Mouse (Mus musculus) embryo, embryonic 10 days (tissue): ENCODE results near the gene Kcnq1.
A peak's percentile ranks its signal among the peaks of the same experiment; 100 is the strongest.

Source experiments
- DNase-seq: peaks from one replicate; pipeline ENCODE4 v3.0.0-alpha.2; 2015; ENCODE audit warnings: low spot score

Gene Kcnq1

DNA sequence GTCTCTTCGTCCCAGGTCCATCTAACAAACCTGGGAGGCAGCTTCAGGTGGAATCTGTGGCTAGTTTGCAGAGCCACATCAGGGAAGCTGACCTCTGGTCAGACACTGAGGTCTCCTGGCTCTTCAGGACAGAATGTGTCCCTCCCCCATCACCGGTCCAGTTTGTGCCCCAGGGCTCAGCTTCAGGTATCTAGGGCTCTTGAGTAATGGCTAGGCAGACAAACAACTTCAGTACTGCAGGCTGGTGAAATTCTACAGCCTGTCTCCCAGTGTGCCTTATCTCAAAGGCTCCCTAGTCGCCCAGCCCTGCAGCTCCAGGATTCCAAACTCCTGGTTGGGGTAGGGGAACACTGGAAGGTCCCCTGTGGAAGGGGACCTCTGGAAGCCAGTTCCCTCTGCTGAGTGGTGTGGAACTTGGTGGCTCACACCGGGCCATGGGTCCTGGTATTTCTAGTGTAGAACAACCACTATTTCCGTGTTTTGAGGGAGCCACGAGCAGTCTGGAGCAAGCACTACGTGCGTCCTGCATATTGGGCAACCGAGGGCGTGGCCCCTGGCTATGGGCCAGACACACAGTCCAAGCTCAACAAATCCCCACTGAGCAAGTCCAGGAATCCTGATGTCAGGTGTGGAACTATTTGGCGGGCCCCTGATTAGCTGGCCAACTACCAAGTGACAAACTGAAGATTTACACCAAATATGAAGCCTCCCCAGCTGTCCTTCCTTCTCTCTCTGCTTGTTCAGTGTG, 207.6 kb downstream of the Kcnq1 start:
- no peak for DNase-seq

DNA sequence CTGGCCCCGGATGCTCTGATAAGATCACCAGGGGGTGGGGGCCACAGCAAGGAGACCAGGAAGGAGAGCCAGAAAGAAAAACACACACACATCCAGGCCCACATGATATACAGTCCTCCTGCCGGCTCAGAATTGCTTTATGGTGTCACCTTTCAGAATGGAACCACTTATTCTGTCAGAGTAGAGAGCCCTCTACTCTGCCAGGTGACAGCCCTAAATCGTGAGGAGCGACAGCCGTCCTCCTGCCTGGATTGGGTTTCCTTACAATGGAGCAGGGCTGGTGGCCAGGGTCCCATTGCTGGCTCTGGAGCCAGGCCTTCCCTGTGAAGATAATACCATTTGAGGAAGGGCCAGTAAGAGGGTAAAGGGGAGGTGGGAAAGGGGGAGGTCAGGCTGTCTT, 212.3 kb downstream of the Kcnq1 start:
- no peak for DNase-seq

DNA sequence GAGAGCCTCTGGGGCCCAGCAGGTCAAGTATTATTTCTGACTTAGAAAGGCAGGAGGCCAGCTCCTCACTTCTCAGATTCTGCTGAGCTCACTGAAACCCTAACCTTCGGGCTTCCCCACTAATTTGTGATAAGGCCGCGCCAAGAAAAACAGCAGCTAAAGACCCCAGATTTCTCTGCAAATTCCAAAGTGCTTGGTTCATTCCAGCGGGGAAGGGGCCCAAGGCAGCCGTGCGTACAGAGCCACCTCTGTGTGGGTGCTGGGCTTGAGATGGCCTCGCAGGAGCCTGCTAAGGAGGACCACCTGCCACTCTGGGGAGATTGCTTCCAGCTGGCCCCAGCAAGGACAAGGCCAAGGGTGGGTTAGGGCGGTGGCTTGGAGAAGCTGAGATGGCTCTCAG, 214.2 kb downstream of the Kcnq1 start:
- DNase-seq: no peak

GRCm38 (mm10) chr7:143325051-143325450, 218.9 kb downstream of the Kcnq1 start:
- DNase-seq: peak; percentile 47

GRCm38 (mm10) chr7:143328185-143328915, 222.2 kb downstream of the Kcnq1 start:
- DNase-seq: no peak

- no peak for DNase-seq
These were observed 223.1 kb downstream of the Kcnq1 start for GRCm38 (mm10) chr7:143329110-143329810.

- DNase-seq: no peak
These were observed 226.9 kb downstream of the Kcnq1 start for GRCm38 (mm10) chr7:143333040-143333439.

DNA sequence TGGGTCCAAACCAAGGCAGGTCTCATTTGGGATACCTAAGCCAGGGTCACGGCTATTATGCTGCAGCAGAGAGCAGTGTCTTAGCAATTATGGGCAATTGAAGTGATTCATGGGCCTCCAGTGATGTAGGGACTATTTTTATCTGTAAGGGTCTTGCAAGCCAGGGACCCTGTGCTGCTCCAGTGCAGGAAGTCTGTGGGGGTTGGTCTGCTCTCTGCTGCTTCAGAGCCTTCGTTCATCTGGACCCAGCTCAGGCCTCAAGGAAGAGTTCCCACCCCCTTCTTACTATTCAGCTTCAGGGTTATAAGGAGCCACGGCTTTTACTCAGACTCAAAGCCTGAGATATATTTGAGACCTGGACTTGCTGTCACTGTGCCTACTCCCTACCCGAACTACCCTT, 227.4 kb downstream of the Kcnq1 start:
- no peak for DNase-seq

- DNase-seq: no peak
These were observed 232.5 kb downstream of the Kcnq1 start for GRCm38 (mm10) chr7:143338690-143339089.

DNA sequence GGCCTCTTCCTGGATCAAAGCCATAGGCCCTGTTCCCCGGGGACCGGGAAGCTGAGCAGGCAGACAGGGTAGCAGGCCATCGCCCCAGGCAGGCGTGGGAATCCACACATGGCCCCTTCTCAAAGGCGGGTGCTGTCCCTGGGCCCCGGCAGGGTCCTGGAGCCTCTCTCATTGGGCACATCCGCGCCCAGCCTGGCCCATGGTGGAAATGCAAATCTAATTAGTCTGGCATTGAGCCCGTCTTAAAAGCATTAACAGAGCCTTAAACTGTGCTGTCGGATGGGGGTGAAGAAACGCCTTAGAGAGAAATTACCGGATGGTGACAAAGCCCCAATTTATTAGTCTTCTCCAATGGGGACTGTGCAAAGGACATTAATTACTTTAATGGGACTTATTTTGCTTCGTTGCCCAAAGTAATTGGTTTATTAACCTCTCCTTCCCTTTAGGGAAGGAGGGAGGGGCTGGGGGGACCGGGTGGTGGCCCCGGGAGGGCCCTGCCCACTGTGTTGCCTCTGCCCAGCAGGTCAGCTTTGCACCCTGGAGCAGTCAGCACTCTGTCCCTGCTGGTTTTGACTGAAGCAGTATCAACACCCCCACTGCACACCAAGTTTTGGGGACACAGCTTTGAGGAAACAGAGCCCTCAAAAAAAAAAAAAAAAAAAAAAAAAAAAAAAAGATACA, 234.6 kb downstream of the Kcnq1 start:
- no peak for DNase-seq

DNA sequence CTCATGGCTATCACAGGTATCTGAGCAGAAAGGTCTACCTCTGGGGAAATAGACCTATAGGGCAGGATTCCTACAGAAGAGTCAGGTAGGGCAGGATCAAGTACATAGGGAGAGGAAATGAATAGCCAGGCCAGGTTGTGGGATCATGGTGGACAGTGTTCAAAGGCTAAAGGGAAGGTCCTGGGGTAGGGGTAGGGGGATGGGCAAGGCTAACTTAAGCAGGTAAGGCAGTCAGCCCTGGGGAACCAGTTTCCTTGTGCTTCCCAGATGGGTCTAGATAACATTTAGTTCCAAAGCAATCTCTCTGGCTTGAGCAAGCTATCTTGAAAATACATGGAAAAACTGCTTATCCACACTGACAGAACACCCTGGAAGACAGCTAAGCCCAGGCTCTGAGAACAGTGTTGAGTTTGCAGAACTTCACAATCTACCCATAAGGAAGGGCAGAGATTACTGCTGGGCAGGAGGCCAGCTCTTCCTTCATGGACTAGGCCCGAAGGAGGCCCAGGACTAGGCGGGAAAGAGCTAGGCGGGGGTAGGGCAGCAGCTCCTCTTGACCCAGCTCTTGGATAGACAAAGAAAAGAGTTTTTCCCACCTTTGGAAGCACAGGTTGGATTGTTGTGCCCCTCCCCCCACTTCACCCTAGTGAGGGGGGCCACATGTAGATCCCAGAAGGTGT, 235.3 kb downstream of the Kcnq1 start:
- no peak for DNase-seq

GRCm38 (mm10) chr7:143343781-143344306, 237.7 kb downstream of the Kcnq1 start:
- DNase-seq: no peak

DNA sequence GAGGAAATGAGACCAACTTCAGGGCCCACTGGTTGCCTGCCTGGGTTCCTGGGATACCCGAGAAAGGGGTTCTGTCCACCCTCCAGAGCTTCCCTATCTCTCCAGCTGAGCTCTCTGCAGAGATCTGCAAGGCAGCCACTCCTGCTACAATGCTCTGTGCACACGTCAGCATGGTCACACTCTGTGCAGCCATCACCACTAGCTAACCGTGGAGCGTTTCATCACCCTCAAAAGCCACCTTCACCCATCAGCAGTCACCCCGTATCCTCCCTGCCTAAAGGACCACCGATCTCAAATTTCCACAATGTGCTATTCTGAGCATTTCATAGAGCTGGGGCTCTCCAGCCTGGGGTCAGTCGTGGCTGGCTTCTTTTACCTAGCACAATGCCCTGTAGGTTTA, 243.1 kb downstream of the Kcnq1 start:
- DNase-seq: no peak

DNA sequence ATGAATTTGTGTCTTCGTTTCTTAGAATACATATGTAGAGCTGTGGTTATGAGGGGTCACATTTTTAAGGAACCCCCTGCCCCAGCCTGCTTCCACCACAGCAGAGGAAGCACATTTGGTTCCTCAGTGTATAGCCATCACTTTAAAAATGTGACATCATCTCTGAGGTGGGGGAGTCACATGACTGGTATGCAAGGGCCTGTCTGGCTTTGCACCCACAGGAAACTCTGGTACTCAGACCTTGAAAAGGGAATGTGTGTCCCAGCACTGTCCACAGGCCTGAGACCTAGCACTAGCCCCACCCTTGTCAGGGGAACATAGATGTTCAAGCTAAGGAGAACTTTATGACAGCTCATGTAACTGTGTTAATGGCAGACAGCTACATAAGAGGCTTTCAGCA, 243.7 kb downstream of the Kcnq1 start:
- no peak for DNase-seq

DNA sequence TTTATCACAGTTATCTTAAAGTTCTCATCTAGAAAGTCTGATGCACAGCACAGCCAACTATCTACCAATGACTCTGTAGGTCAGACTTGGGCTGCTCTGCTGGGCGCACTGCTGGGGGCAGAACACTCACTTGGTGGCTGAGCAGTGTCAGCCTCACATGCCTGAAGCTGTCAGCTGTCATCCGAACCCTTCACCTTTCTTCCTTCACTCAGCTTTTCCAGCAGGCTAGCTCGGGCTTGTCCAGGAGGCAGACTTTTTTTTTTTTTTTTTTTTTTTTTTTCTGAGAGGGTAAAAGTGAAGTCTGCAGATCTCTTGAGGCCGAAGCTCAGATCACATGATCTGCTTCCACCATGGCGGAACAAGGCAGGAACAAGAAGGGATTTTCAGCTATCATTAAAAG, 249.7 kb downstream of the Kcnq1 start:
- DNase-seq: peak; percentile 28

GRCm38 (mm10) chr7:143357109-143357508, 250.9 kb downstream of the Kcnq1 start:
- no peak for DNase-seq

DNA sequence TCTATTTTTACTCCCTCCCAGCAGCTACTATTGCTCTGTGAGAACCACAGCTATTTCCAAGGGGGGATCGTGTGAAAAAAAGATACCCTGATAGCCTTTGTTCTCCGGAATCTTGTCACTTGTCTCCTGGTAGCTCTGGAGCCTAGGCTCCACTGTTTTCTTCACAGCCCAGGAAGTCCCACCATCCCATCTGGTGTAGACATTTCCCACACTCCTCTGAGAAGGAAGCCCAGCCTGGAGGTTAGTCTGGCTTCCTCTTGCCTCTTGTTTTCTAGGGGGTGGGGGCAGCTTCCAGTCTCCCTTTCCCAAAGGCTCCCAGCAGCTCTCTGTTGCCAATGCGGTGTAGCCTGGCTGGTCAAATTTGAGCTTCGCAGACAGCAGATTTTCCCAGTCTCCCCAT, 251.7 kb downstream of the Kcnq1 start:
- no peak for DNase-seq

DNA sequence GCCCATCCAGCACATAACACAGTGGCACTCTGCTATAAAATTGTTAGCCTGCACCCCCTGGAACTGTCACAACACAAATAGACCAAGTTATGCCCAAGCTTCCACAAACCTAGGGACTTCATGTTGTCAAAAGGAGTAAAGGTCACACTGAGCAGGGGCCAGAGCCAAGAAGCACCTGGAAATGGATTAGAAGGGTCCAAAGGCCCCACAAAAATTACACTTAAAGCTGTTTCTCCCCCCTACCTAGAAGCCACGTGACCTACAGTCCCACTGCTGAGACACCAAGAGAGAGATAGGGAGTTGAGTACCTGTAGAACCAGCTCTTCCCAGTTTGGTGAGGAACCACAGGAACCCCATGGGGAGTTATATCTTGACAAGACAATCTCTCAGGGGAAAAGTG, 253.6 kb downstream of the Kcnq1 start:
- DNase-seq: no peak

DNA sequence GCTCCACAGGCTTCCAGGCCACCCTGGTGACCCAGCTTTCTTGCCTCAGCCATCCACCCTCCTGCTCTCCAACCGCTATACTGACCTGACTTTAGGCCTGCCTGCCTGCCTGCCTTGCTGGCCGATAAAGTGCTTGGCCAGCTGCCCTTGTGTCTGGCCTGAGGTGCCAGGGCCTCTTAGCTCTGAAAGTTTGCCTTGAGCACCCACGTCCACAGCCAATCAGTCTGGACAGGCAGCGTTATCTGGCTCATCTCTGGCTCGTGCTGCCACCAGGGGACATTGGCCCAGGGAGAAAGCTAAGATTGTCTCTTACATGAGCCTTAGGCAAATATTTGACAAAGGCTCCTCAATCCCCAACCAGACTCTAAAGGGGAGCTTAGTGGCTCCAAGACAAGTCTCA, 254.6 kb downstream of the Kcnq1 start:
- DNase-seq: no peak

- DNase-seq: no peak
These were observed 258.1 kb downstream of the Kcnq1 start for GRCm38 (mm10) chr7:143364092-143364832.
